Mouse (Mus musculus): ENCODE data around the gene Dlx6. TPM values are rescaled to one million over a fixed set of nuclear protein-coding genes. Genes with fewer than 3 reads are reported as not detected.
A peak's percentile ranks its signal among the peaks of the same experiment; 100 is the strongest.

Gene Dlx6
- not detected for total RNA-seq (2021)
- polyA plus RNA-seq (2012; rRNA removed) = not detected in 2 replicates
- long read RNA-seq = 0 reads

DNA sequence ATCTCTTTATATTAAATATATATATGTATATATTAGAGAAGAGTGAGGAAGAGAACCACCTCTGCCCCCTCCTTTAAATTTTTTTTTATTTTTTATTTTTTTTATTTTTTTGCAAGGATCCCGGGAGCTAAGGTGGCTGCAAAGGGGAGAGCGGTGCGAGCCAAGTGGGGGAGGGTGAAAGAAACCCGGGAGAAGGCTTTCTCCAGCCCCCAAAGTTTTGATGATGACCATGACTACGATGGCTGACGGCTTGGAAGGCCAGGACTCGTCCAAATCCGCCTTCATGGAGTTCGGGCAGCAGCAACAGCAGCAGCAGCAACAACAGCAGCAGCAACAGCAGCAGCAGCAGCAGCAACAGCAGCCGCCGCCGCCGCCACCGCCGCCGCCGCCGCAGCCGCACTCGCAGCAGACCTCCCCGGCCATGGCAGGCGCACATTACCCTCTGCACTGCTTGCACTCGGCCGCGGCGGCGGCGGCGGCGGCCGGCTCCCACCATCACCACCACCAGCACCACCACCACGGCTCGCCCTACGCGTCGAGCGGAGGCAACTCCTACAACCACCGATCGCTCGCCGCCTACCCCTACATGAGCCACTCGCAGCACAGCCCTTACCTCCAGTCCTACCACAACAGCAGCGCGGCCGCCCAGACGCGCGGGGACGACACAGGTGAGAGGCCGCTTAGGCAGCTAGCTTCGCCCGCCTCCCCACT, at the start of gene Dlx6:
Gene Dlx6 (plus strand): TSS at position 175 of the 711 bp plus-strand sequence.
- DNase-seq = peak; percentile 42

DNA sequence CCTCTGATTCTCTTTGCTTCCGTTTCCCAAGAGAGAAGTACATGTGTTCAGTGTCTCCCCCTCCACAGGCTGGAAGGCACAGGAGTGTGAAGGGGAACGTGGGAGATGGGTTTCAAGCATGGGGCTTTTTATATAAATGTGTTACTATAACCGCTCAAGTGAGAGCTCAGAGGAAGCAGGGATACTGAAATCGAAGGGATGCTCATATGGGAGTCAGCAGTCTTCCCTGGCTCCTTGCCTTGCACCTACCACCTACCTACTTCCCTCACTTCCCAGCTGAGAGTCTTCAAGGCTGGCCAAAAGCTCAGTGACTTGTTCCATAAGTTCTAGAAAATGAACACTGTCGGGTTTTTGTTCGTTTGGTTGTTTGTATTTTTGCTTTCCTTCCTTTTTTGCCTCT, 46.3 kb upstream of the Dlx6 start:
- DNase-seq = no peak

DNA sequence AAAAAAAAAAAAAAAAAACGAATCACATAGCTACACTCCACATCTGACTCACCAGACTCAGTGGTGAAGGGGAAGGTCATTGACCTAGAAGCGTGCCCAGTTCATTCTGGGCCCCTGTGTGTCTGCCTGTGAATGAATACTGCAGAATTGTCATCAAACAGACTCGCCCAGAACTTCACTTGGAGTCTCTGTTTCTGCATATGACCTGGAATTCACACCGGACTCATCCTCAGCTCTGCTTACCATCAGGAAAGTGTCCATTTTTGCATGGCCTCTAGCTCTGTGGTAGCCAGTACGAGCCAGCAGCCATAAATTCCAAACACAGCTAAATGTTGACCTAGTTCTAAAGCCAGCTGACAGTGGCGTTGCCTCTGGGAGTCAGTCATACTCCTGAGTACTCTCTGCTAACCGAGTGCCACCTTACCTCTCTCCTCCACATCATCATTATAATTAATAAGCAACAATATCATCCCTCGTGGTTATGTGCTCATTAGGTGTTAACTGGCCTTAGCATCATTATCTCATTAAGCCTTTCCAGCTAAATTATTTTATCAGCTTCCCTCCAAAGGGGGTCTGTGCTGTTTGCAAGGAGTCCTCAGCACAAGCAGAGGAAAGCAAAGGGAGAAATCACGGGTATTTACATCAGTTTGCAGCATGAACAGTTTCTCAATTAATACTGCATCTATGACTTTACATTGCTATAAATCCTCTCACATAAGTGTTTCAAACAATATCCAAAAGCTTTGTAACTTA, 44.9 kb upstream of the Dlx6 start:
- peak; percentile 69 for DNase-seq

- DNase-seq = peak; percentile 60
Measured at GRCm38 (mm10) chr6:6819134-6819533, 44.0 kb upstream of the Dlx6 start.

DNA sequence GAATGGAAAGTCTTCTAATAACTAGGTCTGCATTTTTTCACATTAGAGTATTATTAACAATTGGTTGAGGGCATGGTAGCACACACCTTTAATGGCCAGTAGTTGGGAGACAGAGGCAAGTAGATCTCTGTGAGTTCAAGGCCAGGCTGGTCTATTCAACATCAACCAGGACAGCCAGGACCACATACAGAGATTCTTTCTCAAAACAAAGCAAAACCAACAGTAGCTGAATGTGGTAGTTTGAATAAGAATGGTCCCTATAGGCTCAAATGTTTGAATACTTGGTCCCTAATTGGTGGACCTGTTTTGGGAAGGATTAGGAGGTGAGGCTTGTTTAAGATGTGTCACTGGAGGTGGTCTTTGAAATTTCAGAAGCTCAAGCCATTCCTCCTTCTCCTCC, 37.8 kb upstream of the Dlx6 start:
- no peak for DNase-seq

DNA sequence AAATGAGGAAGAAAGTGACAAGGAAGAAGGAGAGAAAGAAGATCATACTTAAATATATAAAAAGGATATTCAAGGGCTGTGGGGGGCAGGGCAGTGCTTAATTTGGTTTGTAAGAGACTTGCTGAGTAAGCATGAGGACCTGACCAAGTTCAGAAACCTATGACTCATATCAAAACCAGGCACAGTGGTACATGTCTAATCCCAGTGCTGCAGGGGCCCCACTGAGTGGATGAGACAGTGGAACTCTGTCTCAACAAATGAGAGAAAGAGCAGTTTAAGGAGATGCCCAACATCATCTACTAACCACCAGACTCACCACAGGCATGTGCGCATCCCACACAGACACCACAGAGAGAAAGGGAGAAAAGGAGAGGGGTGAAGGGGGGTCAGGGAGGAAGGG, 36.3 kb upstream of the Dlx6 start:
- no peak for DNase-seq

- no peak for DNase-seq
Measured at GRCm38 (mm10) chr6:6830446-6830845, 32.7 kb upstream of the Dlx6 start.

- DNase-seq = no peak
Measured at GRCm38 (mm10) chr6:6833301-6833700, 29.8 kb upstream of the Dlx6 start.

DNA sequence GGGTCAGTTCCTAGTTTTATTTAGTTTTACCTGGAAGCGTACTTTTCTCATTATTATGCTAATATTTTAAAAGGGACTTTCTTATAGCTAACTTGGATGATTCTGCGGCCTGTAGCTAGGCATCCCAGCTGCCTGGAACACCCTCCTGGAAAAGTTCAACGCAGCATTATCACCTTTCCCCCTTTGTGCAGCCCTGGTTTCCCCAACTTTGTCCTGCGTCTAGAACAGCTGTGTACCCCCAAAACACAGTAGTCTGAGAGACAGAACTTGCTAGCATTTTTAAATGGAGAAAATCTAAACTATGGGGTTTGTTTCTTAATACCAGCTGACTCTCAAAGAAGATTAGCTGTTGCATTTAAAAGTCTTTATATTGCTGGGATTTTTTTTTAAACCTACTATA, 14.6 kb upstream of the Dlx6 start:
- DNase-seq = no peak

GRCm38 (mm10) chr6:6849744-6850143, 13.4 kb upstream of the Dlx6 start:
- no peak for DNase-seq

- no peak for DNase-seq
Measured at GRCm38 (mm10) chr6:6850324-6851060, 12.6 kb upstream of the Dlx6 start.

DNA sequence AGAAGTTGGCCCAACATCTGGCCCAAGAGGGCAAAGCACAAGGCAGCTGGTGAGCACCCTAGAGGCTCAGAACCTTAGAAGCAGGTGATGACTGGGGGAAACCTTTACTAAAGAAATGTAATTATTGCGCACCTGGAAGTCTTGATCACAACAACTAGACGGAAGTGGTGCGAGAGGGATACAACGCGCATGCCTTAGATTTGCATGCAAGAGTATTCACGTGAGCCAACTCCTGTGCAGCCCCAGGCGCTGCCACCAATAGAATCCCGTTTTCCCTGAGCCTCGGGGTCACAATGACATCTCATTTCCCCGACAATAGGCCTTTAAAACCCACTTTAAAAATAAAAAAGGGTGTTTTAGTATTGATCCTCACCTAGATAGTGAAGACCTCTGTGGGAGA, 12.0 kb upstream of the Dlx6 start:
- no peak for DNase-seq

DNA sequence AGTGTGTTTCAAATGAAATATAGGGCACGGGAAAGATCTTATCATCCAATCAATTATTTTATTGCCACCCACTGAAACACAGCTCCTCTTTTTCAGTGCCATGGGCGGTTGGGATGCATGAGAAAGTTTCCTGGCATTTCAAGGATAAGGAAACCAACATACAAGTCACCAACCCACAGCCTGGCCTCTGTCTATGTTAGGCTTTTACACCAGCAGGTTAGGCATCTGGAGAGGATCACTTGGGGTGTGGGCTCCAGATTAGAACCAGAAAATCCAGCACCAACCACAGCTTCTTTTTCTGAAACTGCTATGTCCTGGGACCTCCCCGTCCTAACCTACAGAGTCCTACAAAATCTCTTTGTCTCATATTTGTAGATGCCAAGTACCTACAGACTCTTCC, 10.2 kb upstream of the Dlx6 start:
- no peak for DNase-seq

- DNase-seq = no peak
Measured at GRCm38 (mm10) chr6:6854176-6854575, 9.0 kb upstream of the Dlx6 start.

- DNase-seq = no peak
Measured at GRCm38 (mm10) chr6:6854902-6855745, 8.0 kb upstream of the Dlx6 start.

DNA sequence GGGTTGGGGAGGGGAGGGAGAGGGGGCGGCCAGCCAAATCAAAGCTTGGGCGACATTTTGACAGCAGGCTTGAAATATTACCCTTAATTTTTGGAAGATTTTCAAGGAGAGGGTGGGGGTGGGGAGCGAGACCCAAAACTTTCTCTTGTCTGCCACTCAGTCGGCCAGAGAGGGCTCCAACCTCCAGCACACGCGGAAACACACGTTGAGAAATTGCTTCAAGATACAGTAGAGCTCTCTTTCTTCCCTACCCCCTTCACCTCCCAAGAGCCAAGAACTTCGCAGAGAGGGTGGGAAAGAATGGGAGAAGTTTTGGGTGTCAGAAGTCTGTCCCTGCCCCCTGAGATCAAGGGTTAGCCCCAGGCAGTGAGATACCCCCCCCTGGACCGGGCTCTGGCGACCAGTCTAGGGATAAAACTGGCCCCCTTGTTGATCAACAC, 7.4 kb upstream of the Dlx6 start:
- DNase-seq = no peak

- DNase-seq = no peak
Measured at GRCm38 (mm10) chr6:6856316-6856715, 6.8 kb upstream of the Dlx6 start.

DNA sequence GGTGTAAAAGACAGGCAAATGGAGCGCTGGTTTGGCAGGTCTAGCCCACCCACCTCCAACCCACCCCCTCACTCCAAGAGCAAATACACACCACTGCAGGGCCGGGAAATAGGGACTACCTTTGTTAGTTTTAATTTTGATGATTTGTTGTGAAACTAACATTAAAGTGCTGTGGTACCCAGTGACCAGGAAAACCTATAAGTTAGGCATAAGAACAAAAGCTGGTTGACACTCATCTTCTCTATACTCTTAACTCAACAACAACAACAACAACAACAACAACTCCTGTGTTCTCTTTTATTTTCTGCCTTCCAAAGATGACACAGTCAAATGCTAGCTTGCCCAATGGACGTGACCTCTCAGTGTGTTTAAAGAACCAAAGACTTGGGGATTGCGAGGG, 6.3 kb upstream of the Dlx6 start:
- DNase-seq = no peak

GRCm38 (mm10) chr6:6857766-6858165, 5.4 kb upstream of the Dlx6 start:
- no peak for DNase-seq

GRCm38 (mm10) chr6:6858571-6858970, 4.6 kb upstream of the Dlx6 start:
- DNase-seq = no peak

DNA sequence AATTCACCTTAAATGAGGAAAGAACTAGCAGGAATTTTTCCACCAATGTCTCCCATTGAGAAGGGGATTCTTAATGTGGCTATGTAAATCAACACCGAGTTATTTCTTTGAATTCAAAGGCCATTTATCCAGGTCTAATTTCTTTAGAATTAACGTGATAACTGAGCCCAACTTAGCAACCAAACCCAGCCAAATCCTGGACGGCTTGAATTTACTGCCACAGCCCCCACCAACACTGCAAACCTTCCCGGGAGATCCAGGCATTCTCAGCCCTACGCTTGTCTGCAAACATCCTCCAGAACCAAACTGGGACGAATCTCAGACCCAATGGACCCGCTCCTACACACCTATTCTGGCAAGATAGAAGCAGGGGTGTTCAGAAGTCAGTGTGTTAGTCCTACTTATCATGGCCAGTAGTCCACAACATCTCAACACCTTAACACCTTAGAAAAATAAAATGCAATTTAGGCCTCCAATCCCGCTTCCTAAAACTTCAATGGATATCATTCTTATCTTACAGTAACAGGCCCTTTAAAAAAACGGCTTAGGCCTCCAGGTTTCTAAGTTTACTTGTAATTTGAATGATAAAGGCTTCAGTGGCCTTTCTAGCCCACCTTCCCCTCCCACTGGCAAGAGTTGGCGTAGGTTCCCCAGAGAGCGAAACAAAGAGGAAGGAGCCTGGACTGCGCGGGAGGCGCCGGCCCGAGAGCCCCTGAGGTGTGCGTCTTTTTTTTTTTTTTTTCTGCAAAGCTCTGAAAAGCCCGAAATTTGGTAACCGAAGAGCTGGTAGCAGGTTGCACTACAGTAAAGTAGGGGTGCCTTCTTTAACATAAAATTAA, 3.8 kb upstream of the Dlx6 start:
- DNase-seq = no peak
